Mouse (Mus musculus): ENCODE measurements at regions not wholly inside any gene's neighbourhood (a gene's known extent, or its start where the extent isn't known, plus 50 kb on each side); places are given as distances from the start of the nearest gene placed in this dataset.

DNA sequence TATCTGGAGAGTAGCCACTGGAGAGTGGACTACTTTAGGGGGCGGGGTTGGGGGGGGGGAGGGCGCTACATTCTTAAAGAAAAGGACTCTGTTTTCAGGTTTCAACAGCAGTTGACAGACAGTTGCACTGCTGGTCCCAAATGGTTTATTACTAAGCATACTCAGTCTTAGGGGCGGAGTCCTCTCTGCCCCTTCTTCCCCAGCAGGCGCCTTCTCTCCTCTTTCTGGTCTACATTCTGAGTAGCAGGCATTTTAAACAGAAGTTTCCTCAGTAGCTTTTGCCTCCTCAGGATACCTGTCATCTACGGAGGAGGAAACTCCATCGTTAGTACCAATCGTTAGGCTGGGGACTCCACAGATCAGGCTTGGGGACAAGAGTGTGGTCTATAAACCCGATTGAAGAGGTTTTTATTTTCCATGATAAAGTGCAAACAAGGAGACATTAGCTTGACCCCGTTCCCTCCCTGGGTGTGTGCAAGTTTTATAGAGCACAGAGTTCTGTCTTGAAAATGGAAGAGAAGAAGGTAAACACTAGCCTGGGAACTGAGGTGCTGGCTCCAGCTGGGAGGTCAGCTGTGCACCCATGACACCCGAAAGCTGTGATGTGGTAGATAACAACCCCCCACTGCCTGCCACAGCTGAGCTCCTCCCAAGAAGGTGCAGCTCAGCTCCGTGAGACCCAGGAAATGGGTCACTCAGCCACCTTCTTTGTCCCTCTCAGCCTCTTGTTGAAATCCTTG, 107.8 kb downstream of the Btg1 start:
- ATAC-seq (ENCODE audit: low TSS enrichment) = no peak

DNA sequence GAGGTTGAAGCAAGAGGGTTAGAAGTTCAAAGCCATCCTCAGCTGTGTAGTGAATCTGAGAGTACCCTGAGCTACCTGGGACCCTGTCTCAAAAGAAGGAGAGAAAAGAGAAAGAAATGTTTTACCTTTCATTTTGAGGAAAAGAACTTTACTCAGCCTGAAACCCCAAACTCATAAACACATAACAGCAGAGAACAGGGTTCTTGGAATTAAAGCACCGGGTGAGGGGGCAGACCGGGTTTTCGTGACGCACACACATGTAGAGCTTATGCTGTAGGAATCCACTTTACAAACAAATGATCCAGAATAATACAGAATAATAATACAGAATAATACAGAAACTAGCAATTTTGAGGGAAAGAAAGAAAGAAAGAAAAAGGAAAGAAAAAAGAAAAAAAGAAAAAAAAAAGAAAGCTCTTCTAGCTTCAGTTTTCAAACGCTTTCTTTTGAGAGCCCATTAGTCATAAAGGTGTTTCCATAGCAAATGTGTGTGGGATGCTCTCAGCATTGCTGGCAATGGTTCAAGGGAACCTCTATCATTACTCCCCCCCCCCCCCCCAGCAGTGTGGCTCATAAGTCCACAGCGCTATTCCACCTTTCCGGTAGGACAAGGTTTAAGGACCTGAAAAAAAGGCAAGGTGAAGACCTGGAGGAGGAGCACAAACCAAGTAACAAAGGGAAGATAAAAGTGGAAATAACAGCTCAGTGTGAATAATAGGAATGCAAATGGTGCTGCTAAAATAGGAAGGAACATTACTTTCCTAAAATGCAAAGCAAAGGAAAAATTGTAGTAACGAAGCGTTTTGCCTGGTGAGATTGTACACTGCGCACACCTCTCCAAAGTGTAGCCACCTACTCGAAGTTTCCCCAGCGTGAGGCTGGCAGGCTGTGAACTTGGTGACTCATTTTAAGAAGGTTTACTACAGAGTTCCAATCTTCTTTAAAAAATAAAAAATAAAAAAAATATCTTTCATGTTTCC, 110.3 kb downstream of the Btg1 start:
- peak; percentile 93 for ATAC-seq (ENCODE audit: low TSS enrichment)

DNA sequence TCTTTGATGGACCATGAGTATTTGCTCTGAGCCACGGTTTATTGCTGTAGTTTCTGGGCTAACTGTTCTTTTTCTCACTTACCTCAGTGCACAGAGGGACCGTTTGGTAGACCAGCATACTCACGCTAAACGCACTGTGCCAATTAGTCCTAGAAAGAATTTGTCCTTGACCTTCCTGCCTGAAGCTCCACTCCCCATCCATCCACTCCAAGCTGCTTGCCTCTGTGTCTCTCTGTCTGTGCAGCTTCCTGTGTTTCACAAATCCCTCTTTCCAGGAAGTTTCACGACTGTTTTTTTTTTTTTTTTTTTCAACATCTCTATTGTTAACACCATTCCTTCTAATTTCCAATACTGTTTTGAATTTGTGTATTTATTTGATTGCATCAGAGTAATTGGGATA, 116.8 kb downstream of the Btg1 start:
- no peak for ATAC-seq (ENCODE audit: low TSS enrichment)

DNA sequence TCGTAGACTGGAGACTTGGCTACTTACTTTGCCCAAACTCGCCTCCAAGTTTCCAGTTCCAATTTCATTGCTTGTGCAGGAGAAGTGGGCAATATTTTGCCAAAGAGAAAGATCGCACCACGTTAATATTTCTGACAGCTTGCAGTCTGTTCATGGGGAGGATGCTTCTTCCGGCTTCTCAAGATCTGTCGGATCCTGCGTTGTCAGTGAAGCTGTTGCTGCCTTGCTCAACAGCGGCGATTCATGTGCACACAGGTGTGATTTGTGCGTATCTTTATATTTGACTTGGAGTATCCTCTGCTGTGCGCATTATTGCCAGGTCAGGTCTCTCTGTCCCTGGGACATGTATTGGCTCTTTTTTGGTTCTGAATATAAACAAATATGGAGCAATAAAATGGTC, 118.3 kb downstream of the Btg1 start:
- no peak for ATAC-seq (ENCODE audit: low TSS enrichment)

DNA sequence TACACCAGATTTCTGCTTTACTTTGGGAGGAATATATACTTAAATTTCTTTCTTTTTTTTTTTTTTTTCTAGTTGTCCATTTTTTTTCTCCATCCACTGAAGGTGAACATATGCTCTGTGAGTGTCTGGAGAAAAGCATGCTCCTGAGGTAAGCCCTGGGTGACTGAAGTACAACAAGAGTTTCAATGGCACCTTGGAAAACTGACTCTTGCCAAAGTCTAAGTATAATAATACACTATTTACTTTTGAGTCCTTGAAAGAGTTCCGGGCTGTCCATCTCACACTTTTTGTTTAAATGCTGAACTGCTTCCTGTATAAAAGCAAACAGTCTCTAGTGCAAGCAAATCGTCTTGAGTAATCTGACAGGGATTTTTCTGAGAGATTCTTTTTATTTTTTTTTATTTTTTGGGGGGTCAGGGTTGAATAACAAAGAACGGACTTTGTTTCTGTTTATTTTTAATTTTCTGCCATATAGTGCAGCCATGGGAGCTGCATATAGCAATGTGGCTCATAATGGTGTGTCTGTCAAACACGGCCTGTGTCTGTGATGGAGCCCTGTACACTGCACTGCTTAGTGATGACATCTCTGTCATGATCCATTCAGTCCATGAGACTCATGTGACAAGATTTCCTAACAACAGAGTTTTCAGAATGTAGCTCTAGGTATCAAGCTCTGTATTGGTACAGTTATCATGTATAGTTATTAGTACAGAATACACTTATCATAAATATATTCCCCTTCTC, 119.3 kb downstream of the Btg1 start:
- ATAC-seq (ENCODE audit: low TSS enrichment) = no peak

DNA sequence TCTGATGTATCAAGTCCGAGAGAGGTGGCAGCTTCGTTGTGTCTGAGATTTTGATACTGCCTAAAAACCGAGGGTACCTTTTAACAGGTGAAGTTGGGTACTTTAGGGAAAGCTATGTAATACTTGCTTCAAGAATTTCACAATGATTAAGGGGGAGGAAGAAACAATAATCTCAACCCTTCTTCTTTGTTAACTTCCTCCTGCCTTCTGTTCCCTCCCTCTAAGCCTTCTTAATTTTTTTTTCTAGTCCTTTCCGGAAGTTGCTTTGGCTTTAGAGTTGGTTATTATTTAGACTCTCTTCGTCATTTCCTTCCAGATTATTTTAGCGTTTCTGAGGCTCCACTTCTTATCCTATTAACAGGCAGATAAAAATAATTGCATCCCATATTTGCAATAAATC, 121.2 kb downstream of the Btg1 start:
- ATAC-seq (ENCODE audit: low TSS enrichment) = no peak

DNA sequence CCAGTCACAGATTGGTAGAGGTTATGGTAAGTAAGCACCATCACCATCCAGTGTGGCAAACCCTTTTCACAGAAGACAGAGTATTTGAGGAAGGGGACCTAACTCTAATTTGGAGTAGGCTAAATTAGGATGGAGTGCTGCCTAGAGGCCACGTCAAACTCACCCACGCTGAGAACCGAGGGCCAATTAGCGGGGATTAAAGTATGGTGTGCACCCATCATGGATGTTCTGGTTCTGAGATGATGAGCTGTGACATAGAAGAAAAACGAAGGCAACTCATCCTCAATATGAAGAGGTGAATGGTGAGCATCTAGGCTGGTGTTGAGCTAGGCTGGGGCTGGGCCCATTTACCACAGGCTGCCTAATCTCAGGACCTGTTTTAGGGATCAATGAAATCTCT, 121.8 kb downstream of the Btg1 start:
- no peak for ATAC-seq (ENCODE audit: low TSS enrichment)

DNA sequence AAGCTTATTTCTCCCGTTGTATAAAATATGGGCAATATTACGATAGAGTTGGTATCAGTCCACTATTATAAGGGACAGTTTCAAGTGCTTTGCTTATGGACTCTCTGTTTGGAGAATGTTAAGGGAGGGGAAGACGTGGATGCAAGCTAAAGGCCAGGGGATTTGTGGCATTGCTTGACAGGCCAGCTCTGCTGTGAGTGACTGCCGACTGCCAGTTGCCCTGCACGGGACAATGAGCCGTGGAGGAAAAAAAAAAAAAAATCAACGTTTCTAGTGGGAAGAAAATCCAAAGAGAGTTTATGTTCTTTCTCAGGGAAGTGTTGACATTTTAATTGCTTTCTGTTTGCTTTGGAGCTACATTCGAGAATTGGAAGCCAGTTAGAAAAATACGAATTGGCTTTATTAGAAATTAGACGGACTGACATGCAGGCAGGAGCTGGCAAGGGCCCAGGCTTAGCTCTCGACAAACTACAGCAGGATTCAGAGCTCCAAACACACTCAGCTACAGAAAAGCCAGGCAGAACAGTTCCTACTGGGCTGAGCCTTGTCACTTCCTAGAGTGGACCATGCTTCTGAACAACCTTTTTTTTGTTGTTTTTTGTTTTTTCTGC, 127.5 kb downstream of the Btg1 start:
- no peak for ATAC-seq (ENCODE audit: low TSS enrichment)

DNA sequence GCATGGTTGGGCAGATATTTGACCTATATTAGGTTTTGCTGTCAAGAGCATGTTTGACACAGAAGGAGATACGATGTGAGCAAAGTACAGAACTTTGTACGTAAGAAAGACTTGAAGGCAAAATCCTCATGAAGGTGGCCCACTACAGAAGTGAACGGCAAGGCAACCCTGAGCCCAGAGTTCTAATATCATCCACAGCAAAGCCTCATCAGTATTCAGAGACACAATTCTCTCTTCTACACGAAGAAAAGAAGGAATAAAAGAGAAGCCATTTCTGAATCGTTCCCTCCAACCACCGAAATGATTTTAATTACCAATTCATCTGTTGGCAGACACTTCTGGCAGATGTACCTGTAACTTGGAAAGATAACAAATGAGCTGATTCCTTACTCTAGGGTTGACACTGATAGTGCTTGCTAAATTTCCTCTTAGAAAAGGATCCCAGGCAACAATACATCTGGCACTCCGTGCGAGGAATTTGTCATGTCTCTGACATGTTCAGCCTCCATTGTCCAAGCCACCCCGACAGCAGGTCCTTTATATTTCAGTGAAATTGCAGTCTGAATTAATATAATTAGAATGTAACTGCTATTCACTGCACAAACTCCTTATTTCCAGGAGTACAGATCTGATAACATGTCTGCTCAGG, 130.3 kb downstream of the Btg1 start:
- ATAC-seq (ENCODE audit: low TSS enrichment) = no peak

DNA sequence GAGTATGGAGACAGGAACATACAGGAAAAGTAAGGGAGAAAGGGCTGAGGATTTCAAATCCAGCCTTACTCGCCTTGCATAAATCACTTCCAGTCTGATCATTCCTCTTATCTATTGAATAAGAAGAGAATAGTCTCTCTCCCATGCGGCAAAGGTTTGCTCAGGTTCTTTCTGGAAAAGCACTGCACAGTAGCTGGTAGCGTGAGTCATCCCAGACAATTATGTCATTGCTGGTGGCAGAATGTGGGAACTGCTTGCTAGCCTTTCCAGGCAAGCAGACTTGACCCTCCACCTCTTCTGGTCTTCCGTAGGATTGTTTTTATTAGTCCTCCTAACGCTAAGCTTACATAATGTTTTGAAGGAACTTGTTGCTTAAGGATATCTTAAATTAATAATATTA, 134.1 kb downstream of the Btg1 start:
- peak; percentile 94 for ATAC-seq (ENCODE audit: low TSS enrichment)

DNA sequence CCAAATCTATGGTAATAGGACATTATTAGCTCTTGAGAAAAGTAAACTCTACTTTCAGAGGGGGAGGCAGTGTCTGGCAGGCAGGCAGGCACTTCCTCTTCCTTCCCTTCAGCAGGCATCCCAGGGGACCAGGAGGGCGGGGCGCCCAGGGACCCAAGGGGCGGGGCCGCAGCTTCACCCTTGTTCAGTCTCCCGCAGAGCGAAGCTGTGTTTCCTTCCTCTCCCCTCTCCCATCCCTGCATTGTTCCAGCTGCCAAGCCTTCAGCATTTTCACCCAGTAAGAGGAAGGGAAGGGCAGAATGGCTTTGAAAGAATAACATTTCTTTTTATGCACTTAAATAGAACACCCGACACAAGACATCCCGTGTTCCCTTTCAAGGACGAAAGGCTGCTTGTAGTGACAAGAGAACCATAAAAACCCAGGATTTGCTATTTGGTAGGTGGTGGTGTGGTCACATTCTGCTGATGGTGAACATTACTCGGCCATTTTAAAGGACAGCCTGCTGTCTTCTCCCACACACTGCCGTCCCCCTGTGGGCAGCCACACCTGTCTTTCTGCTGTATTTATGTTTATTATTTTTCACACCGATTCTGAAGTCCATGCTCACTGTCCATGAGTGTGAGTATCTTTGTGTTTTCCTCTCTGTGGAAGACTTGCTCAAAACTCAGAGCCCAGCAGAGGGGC, 134.9 kb downstream of the Btg1 start:
- ATAC-seq (ENCODE audit: low TSS enrichment) = peak; percentile 83

DNA sequence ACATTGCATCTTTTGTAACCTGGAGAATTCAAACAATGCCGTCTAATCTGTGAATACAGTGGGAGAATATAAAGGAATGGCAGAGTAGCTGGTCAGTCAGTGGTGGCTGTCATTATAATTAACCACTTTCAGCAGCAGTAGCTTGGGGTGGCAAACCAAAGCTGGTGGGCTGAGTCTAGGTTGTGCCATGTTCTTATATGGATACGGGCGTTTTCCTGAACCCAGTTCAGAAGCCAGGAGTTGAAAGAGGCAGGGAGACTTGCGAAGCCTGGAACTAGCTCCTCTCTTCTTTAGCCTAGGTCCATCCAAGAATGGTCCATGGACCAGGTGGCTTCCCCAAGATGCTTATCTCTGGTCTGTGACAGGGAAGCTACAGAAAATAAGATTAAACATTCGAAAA, 135.7 kb downstream of the Btg1 start:
- ATAC-seq (ENCODE audit: low TSS enrichment) = no peak

DNA sequence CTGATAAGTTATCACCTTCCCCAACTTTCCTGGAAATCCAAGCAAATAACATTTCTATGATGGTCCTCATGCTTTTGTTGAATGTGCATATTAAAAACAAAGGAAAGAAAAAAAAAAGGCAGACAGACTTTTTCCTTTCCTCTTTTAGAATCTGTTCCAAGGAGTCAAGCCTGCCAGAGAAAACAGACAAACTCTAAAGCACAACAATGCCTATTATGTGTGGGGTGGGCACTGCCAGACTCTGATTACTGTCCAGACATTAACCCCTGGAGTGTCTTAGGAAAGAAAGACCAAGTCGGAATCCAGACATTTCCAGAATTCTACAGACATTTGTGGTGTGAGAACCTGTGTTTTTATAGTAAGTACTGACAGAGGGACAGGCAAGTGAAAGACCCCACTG, 136.7 kb downstream of the Btg1 start:
- no peak for ATAC-seq (ENCODE audit: low TSS enrichment)

DNA sequence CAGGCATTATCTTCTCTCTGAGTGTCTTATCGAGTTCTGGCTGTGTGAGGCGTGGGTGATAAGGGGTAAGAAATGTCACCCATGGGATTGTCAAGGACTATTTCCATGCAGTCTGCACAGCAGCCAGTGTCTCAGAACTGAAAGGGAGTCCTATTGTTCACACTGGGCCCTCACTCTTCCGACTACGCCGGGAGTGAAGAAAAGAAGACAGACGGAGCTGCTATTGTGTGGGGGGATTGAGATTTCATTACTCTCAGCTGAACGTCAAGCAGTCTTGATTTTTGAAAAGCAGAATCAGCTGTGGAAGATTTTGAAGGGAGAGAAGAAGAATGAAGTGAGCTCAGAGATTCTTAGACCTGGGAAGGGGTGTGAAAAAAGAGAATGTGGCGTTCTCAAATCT, 138.9 kb downstream of the Btg1 start:
- no peak for ATAC-seq (ENCODE audit: low TSS enrichment)

DNA sequence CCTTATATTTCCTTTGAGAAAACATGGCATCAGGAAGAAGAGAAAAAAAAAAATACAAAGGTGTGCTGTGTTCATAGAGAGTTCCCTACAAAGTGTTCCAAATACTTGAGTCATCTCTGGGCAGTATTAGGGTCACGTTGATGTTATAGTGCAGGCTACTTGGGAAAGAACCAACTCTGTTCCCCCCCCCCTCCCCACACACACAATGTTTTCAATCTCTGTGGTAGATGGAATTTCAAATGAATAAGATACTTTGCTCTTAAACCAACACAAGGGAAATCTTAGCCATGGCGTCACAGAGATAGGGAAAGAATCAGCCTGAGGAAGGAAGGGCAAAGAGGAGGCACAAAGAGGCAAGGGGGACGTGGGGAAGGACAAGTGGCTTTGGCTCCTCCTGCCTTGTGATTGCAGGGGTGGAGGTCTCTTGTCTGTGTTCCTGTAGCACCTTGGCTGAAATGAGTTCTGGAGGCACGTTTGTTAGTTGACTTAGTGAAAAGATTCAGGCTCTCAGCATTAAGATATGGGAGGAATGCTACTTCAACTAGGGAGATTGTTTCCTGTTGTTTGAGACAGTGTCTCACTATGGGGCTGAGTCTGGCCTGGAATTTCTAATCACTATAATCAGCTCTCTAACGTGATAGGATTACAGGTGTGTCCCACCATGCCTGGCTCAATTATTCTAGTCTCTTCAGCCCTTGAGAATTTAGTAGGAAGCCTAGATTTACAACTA, 139.7 kb downstream of the Btg1 start:
- no peak for ATAC-seq (ENCODE audit: low TSS enrichment)

DNA sequence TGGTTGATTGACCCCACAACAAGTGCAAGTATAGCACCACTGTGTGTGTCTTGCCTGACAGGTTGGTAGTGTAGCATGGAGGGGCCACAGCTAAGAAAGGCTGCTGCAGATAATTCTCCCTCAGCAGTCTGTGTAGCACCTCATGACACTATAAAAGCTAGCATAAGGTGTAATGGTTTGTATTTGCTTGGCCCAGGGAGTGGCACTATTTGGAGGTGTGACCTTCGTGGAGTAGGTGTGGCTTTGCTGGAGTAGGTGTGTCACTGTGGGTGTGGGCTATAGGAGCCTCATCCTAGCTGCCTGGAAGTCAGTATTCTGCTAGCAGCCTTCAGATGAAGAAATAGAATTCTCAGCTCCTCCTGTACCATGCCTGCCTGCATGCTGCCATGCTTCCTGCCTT, 140.5 kb downstream of the Btg1 start:
- no peak for ATAC-seq (ENCODE audit: low TSS enrichment)

DNA sequence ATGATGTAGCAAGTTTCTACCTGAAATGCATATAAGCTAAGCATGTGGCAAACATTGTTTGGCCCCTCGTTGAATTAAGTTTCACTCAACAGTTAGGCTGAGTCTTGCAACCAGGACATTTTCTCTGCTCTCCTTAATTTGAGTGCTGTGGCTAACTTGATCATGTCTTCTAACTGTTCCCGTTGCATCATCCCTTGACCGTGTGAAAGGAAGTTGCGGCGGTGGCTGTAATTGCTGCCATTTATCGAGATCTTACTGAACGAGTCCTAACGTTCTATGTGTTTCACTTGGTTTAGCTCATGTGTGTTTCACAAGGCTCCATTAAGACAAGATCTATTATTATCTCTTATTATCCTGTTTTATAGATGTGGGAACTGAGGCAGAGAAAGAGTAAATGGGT, 144.8 kb downstream of the Btg1 start:
- ATAC-seq (ENCODE audit: low TSS enrichment) = no peak

DNA sequence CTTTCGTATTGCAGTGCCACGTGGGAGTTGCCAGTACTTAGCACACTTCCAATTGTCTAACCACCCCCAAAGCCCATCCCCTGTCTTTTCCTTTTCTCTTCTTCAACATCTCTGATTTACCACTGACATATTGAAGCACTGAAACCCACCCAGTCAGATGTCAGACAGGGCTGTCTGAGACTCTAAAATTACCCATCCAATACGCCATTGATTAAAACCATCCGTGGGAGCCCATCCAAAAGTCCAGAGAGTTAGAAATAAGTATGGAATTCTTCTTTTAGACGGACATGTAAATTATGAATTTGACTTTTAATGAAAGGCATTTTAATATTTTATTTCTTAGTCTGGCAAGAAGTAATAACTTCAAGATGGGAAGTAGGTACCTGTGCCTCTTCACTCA, 148.8 kb downstream of the Btg1 start:
- no peak for ATAC-seq (ENCODE audit: low TSS enrichment)

DNA sequence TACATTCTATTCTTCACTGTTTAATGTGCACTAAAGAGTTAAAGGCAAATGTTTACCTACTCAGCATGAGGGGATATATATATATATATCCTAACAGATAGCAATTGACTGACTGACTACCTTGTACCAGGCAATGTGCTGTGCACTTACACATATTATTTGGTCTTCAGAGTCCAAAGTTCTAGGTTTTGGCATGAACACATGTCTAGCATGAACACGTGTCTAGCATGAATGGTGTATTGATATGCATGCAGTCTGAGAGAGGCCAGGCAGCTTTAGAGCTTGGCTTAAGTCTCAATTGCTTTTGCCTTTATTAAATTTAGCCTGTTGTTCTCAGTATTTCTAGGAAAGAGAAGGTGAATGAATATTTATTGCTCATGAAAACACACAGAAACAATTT, 161.4 kb downstream of the Btg1 start:
- ATAC-seq (ENCODE audit: low TSS enrichment) = no peak

DNA sequence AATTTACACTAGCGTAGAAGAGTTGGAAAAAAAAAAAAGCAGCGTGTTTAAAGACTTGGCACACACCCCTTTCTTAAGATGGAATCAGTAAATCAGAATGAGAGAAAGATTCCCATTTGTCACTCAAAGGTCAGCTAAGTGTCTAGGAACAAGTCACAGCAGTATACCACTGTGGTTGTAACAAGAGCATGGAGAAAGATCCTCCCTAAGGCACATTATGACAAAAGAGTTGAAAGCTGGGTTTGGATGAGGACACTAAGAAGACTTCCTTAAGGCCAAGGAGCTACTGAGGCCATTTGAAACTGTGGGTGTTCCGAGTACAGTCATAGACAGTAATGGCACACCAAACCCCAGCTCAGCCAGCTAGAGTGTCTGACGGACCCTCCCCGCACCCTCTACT, 167.2 kb downstream of the Btg1 start:
- no peak for ATAC-seq (ENCODE audit: low TSS enrichment)
